8 mouse cellular contexts compared by ENCODE assay signal in the genomic region with DNA sequence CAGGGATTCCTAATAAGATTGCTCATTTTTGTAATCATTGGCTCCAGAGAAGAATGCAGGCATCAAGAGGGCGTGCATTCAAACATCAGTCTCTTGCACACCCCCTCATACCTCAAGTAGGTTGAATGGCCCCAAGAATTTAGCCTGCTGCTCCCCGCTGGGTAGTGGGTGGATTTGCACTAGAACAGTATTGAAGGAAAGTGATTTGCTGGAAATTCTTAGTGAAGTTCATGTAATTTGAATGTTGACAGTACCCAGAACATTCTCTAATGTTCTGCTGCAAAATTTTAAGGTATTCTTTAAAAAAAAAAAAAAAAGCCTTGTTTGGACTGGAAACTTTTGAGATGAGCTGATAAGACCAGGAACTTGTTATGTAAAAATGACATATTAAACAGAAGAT. TPM values are rescaled to one million over a fixed set of nuclear protein-coding genes. Genes with fewer than 3 reads are reported as not detected.
A peak's percentile ranks its signal among the peaks of the same experiment; 100 is the strongest.
DNase-seq lines count a peak whose midpoint lies in the region; ATAC-seq and TF ChIP-seq lines count a peak whose summit lies in the region.

No protein-coding gene starts in this region.

- H3K36me3 ChIP-seq in heart, embryonic 14.5 days (ENCODE audit: control insufficient read depth, insufficient read depth, low read length): no peaks in the 10 kb centered on the region
- no peaks in the 10 kb centered on the region for H3K36me3 ChIP-seq in ES-Bruce4 (ENCODE audit: control insufficient read depth, insufficient read depth, low read length, poor library complexity, severe bottlenecking)
- no peaks in the 10 kb centered on the region for H3K36me3 ChIP-seq in forebrain, embryonic 16.5 days (ENCODE audit: control insufficient read depth, insufficient read depth)
- no peaks in the 10 kb centered on the region for H3K36me3 ChIP-seq in midbrain, embryonic 10.5 days

- 40% methylated on average over 2 of the region's 2 CpGs for WGBS in heart, embryonic 14.5 days
- 17% methylated on average over 2 of the region's 2 CpGs for WGBS in forebrain, embryonic 16.5 days
- 40% methylated on average over 2 of the region's 2 CpGs for WGBS in midbrain, embryonic 10.5 days

- no peak overlapping the region for H3K27ac ChIP-seq in heart, embryonic 14.5 days (replicated peaks in 1 of 2; ENCODE audit: control insufficient read depth in 1 of 2, insufficient read depth in 1 of 2, low read depth in 2 of 2, low read length in 2 of 2)
- no peak overlapping the region for H3K27ac ChIP-seq in ES-Bruce4 (ENCODE audit: insufficient read depth, low read length)
- no peak overlapping the region for H3K27ac ChIP-seq in forebrain, embryonic 16.5 days (ENCODE audit: low read length)
- no peak overlapping the region for H3K27ac ChIP-seq in midbrain, embryonic 10.5 days (replicated peaks)

- DNase-seq in heart, postnatal 4 days: no peak
- no peak for DNase-seq in midbrain, embryonic 10.5 days (ENCODE audit: low spot score)
- DNase-seq in gastrocnemius, postnatal 14 days: no peak
- DNase-seq in adrenal gland, postnatal 25 days: no peak
- no peak for DNase-seq in gastrocnemius, adult 8-10 months (ENCODE audit: low spot score in 2 of 2)

- intact Hi-C loops in gastrocnemius, postnatal 14 days (cut with DNase I; ENCODE audit: low total_unique reads): no loop called here

- H3K9me3 ChIP-seq in heart, embryonic 14.5 days (ENCODE audit: control insufficient read depth, low read length): no peaks in the 10 kb centered on the region
- H3K9me3 ChIP-seq in ES-Bruce4 (replicated peaks; ENCODE audit: control insufficient read depth, insufficient read depth, low read length, poor library complexity, severe bottlenecking): no peaks in the 10 kb centered on the region
- no peaks in the 10 kb centered on the region for H3K9me3 ChIP-seq in forebrain, embryonic 16.5 days (ENCODE audit: control insufficient read depth, low read length)
- H3K9me3 ChIP-seq in midbrain, embryonic 10.5 days (replicated peaks): no peaks in the 10 kb centered on the region

- ATAC-seq in heart, embryonic 14.5 days (ENCODE audit: insufficient number of reproducible peaks, insufficient read depth, low FRiP score, low read depth): no peak
- no peak for ATAC-seq in forebrain, embryonic 16.5 days

- H3K4me3 ChIP-seq in heart, embryonic 14.5 days (ENCODE audit: control insufficient read depth in 1 of 2, insufficient read depth in 1 of 2, low read depth in 1 of 2, low read length in 2 of 2): peak overlapping the region; percentile 64 to 95; a peak in 3 of 4 replicates
- H3K4me3 ChIP-seq in ES-Bruce4 (ENCODE audit: low read depth, low read length): no peak overlapping the region
- H3K4me3 ChIP-seq in forebrain, embryonic 16.5 days (replicated peaks; ENCODE audit: low read length): peak overlapping the region; percentile 96
- peak overlapping the region; percentile 91 for H3K4me3 ChIP-seq in midbrain, embryonic 10.5 days

- peak overlapping the region; percentile 82; the same call in 1 of the 2 replicates for H3K9ac ChIP-seq in heart, embryonic 14.5 days (ENCODE audit: low read length)
- peak overlapping the region; percentile 44; the same call in 1 of the 2 replicates for H3K9ac ChIP-seq in ES-Bruce4 (ENCODE audit: low read depth, poor library complexity, severe bottlenecking)
- no peak overlapping the region; the same call in 1 of the 2 replicates for H3K9ac ChIP-seq in forebrain, embryonic 16.5 days (replicated peaks; ENCODE audit: low read depth, low read length)

- no peak for TF ChIP-seq CTCF in ES-Bruce4 (IDR thresholded peaks at IDR 0.05; ENCODE audit: low read depth, low read length)

- peaks cover 4 to 6% of the 10 kb centered on the region in 2 experiments; a peak in 3 of 4 replicates for H3K4me1 ChIP-seq in heart, embryonic 14.5 days (ENCODE audit: control insufficient read depth in 2 of 2, insufficient read depth in 2 of 2, low read length in 2 of 2)
- no peaks in the 10 kb centered on the region for H3K4me1 ChIP-seq in ES-Bruce4 (ENCODE audit: control insufficient read depth, insufficient read depth, low read length)
- peaks cover 10% of the 10 kb centered on the region for H3K4me1 ChIP-seq in forebrain, embryonic 16.5 days (replicated peaks; ENCODE audit: control insufficient read depth, insufficient read depth, low read length)
- peaks cover 18% of the 10 kb centered on the region for H3K4me1 ChIP-seq in midbrain, embryonic 10.5 days

- TF ChIP-seq POLR2A in ES-Bruce4 (IDR thresholded peaks at IDR 0.05; ENCODE audit: insufficient read depth, low read length): no peak

- TF ChIP-seq EP300 in ES-Bruce4 (IDR thresholded peaks at IDR 0.05; ENCODE audit: insufficient read depth, low read depth, low read length): no peak

- H3K27me3 ChIP-seq in heart, embryonic 14.5 days (ENCODE audit: control insufficient read depth, insufficient read depth, low read length): no peaks in the 10 kb centered on the region
- no peaks in the 10 kb centered on the region for H3K27me3 ChIP-seq in ES-Bruce4 (ENCODE audit: control insufficient read depth, insufficient read depth, low read length, poor library complexity, severe bottlenecking)
- 0 out of 2 replicates have a peak, but pooled peaks cover 3% of the 10 kb centered on the region for H3K27me3 ChIP-seq in forebrain, embryonic 16.5 days (replicated peaks; ENCODE audit: control insufficient read depth, insufficient read depth, low read length)
- 0 out of 2 replicates have a peak, but pooled peaks cover 7% of the 10 kb centered on the region for H3K27me3 ChIP-seq in midbrain, embryonic 10.5 days (ENCODE audit: low read depth, poor library complexity, severe bottlenecking)

- peak overlapping the region; percentile 66 for H3K4me2 ChIP-seq in heart, embryonic 14.5 days (ENCODE audit: low read length)
- peak overlapping the region; percentile 78 for H3K4me2 ChIP-seq in forebrain, embryonic 16.5 days (ENCODE audit: low read length)

RNA-seq across cellular contexts. Expression of a gene that starts 1.2 kb away (rescaled TPM):
- 13.7 and 13.9 TPM in 2 replicates for polyA plus RNA-seq in heart, embryonic 14.5 days (2014; fragmentation: Nextera tagmentation; extraction: Ambion mirVana)
- total RNA-seq in heart, postnatal 4 days (2021): 10 to 100 TPM; 18.8 to 20.3 TPM
- 17.8 and 18.6 TPM in 2 replicates for polyA plus RNA-seq in ES-Bruce4 (2011; ENCODE audit: insufficient read depth, insufficient read length, low read depth, missing spikeins)
- 18.1 and 19.2 TPM in 2 replicates for polyA plus RNA-seq in forebrain, embryonic 16.5 days (2015; fragmentation: Nextera tagmentation; extraction: Ambion mirVana)
- 9.0 and 11.3 TPM in 2 replicates for polyA plus RNA-seq in midbrain, embryonic 10.5 days (2016; fragmentation: Nextera tagmentation; extraction: Ambion mirVana)
- total RNA-seq in gastrocnemius, postnatal 14 days (2021): 10 to 100 TPM; 10.4 to 11.7 TPM
- total RNA-seq in adrenal gland, postnatal 25 days (2021): 58.5 and 66.5 TPM in 2 replicates
- total RNA-seq in gastrocnemius, adult 8-10 months (2022): 10 to 100 TPM; 19.6 to 25.1 (median 24.0) TPM

RNA-seq across cellular contexts. Expression of a gene that starts 50.9 kb away (rescaled TPM):
- not detected in 2 replicates for polyA plus RNA-seq in heart, embryonic 14.5 days (2014; fragmentation: Nextera tagmentation; extraction: Ambion mirVana)
- 1 to 10 TPM in 1 of 2 experiments, under 1 TPM in 1; 0.79 to 1.1 TPM for total RNA-seq in heart, postnatal 4 days (2021)
- polyA plus RNA-seq in ES-Bruce4 (2011; ENCODE audit: insufficient read depth, insufficient read length, low read depth, missing spikeins): 0.90 and 1.2 TPM in 2 replicates
- polyA plus RNA-seq in forebrain, embryonic 16.5 days (2015; fragmentation: Nextera tagmentation; extraction: Ambion mirVana): 0.06 and 0.20 TPM in 2 replicates
- polyA plus RNA-seq in midbrain, embryonic 10.5 days (2016; fragmentation: Nextera tagmentation; extraction: Ambion mirVana): 0.10 TPM in 2 replicates
- total RNA-seq in gastrocnemius, postnatal 14 days (2021): under 1 TPM; 0.66 to 0.73 TPM
- total RNA-seq in adrenal gland, postnatal 25 days (2021): 0.38 and 0.61 TPM in 2 replicates
- total RNA-seq in gastrocnemius, adult 8-10 months (2022): under 1 TPM; 0.13 to 0.29 (median 0.20) TPM
